Mouse (Mus musculus): ENCODE measurements at regions not wholly inside any gene's neighbourhood (a gene's known extent, or its start where the extent isn't known, plus 50 kb on each side); places are given as distances from the start of the nearest gene placed in this dataset.

GRCm38 (mm10) chr12:65480829-65481228 lies 255.5 kb downstream of the Wdr20rt start:
- TF ChIP-seq POLR2A (IDR thresholded peaks at IDR 0.05; ENCODE audit: extremely low read depth, insufficient read depth, low read length) (no peak), CTCF (IDR thresholded peaks at IDR 0.05; ENCODE audit: extremely low read depth, insufficient read depth, low read length) (no peak)
